Mouse (Mus musculus): ENCODE measurements around the gene Gna11. TPM values are rescaled to one million over a fixed set of nuclear protein-coding genes. Genes with fewer than 3 reads are reported as not detected.

The Gna11 gene
- polyA plus RNA-seq, 1 experiment from 2014 or later = 73.4 TPM

DNA sequence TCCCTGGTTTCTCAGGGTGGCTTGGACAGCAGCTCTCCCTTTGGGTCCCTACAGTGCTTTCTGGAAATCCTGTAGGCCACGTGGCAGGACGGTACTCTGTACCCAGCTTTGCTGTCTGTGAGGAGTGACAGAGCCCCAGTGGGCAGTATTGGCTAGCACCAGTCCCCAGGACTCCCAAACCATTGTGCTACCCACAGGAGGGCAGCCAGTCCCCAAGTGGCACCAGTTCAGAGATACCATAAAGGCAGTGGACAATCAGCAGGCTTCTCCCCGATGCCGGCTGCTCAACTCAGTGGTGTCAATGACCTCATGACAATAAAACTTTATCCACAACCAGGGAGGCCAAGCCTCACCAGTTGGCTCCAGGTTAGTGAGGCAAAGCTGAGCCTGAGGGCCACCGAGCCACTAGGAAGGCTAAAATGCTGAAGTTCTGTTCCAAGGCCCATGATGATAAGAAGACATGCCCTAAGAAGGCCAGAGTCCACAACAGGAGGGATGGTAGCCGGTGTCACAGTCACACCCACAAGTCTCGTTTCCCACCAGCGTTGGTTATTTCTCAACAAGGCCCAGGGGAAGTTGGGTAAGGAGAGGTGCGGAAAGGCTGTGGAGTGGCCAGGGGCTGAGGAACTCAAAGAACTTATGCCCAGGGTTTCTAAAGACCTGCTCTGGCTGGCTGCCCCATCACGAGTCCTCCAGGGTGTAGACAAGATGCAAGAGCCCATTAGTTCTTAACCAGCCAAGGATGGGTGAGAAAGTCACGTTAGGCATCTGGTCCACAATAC, 50.5 kb downstream of the Gna11 start:
- Histone ChIP-seq H3K4me3 (peak overlapping the region; percentile 71), H3K9me3 (no peaks in the 10 kb centered on the region), H3K27me3 (ENCODE audit: poor library complexity, severe bottlenecking) (no peaks in the 10 kb centered on the region), H3K27ac (no peak overlapping the region), H3K36me3 (replicated peaks) (peaks cover 48% of the 10 kb centered on the region), H3K4me1 (peaks cover 47% of the 10 kb centered on the region)
- no peak for DNase-seq (ENCODE audit: extremely low spot score, low spot score)
- 88% methylated on average over 11 of the region's 11 CpGs for WGBS

DNA sequence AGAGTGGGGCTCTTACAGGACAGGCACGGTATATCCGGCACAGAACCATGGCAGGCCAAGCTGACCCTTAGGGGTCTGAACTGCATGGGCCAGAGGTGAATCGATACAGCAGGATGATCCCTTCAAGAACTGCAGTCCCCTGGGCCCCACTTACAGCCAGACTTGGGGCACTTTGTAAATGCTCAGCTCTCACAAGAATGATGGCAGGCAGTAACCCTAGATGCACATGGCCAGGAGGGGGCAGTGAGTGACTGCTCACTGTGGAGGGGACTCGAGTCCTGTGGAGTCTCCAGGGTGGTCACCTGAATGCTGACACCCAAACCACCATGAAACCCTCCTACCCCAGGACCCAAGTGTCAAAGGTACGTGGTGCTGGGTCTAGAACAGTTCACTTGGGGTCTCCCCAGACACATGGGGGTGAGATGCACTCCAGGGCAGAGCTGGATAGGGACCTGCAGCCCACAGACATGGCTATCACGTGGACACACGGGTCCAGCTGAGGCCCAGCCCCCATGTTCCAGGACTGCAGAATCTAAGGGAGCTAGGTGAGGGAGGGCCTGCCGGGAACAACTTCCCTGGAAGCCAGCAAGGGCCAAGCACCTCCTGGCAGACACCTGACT, 51.3 kb downstream of the Gna11 start:
- H3K4me3 ChIP-seq = peak overlapping the region; percentile 18; the same call in 1 of the 2 replicates
- H3K36me3 ChIP-seq (replicated peaks) = peaks cover 55% of the 10 kb centered on the region
- H3K4me1 ChIP-seq = peaks cover 41% of the 10 kb centered on the region
- no peaks in the 10 kb centered on the region for H3K9me3 ChIP-seq
- WGBS = 87% methylated on average over 8 of the region's 8 CpGs
- DNase-seq (ENCODE audit: extremely low spot score, low spot score) = no peak
- no peak overlapping the region for H3K27ac ChIP-seq
- H3K27me3 ChIP-seq (ENCODE audit: poor library complexity, severe bottlenecking) = no peaks in the 10 kb centered on the region

DNA sequence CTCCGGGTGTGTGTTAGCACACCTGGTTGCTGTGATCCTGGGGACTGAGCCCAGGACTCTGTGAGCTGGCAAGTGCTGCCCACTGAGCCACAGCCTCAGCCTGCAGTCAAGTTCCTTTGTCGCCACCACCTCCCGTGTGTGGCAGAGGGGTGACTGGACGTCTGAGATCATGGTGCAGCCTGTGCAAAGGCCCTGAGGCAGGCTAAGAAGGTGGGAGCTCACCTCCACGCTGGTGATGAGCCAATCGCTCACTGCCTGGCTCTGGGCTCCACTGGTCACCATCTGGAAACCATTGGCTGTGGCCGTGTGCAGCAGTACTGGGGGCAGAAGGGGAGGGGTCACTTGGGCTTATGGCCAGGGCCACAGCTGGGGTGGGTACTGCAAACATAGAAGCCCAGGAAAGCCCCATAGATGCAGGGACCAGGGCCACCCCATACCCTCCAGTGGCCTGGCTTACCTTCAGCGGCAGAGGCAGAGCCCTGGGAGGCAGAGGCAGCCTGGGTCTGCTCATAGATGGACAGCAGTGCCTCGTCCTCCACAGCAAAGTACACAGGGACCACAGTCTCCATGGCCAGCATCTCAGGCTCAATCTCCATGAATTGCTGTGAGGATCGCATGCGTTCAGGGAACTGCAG, 52.3 kb downstream of the Gna11 start:
- Histone ChIP-seq H3K27ac (no peak overlapping the region), H3K4me3 (peak overlapping the region; percentile 13; the same call in 1 of the 2 replicates)

DNA sequence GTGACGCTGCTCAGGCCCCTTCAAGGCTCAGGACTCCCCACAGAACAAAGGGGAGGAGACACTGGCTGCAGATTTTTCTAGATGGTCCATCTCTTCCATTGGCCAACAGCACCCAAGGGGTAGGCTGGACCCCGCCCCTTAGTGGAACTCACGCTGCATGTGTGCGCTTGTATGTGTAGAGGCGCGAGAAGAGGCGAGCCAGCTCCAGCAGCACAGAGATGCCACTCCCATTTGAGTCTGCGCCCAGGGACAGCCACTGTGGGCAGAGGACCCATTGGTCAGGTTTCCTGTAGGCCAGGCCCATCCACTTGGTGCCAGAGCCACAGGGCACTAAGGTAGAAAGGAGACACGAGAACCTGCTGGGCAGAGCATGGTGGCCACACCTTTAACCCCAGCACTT, 54.0 kb downstream of the Gna11 start:
- no peak for DNase-seq (ENCODE audit: extremely low spot score, low spot score)
- Histone ChIP-seq H3K4me3 (no peak overlapping the region), H3K36me3 (replicated peaks) (peaks cover 82% of the 10 kb centered on the region), H3K27ac (no peak overlapping the region), H3K27me3 (ENCODE audit: poor library complexity, severe bottlenecking) (no peaks in the 10 kb centered on the region), H3K4me1 (peaks cover 27% of the 10 kb centered on the region), H3K9me3 (no peaks in the 10 kb centered on the region)
- 93% methylated on average over 9 of the region's 9 CpGs for WGBS

More for the DNA sequence above, 52.3 kb downstream of the Gna11 start:
- WGBS = 86% methylated on average over 11 of the region's 11 CpGs
- no peak for DNase-seq (ENCODE audit: extremely low spot score, low spot score)
- H3K9me3 ChIP-seq = no peaks in the 10 kb centered on the region
- H3K36me3 ChIP-seq (replicated peaks) = peaks cover 65% of the 10 kb centered on the region
- peaks cover 36% of the 10 kb centered on the region for H3K4me1 ChIP-seq
- no peaks in the 10 kb centered on the region for H3K27me3 ChIP-seq (ENCODE audit: poor library complexity, severe bottlenecking)

DNA sequence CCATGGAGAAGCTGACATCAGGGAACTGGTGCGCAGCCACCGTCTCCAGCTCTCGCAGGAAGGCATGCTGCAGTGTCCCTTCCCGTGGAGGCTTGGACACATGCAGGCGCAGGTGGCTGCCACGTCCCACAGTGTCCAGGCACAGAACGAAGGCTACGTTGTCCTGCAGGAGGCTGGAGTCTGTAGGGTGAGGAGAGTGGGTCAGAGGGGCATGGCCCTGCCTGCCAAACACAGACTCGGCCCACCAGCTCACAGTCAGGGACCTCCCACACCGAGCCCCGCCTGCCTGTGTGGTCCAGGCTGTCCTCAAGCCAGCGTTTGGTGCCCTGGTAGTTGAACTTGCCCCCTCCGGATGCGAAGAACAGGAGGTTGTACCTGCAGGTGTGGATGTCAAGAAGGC, 55.0 kb downstream of the Gna11 start:
- H3K36me3 ChIP-seq (replicated peaks) = peaks cover 82% of the 10 kb centered on the region
- no peaks in the 10 kb centered on the region for H3K9me3 ChIP-seq
- no peak for DNase-seq (ENCODE audit: extremely low spot score, low spot score)
- WGBS = 87% methylated on average over 14 of the region's 14 CpGs
- H3K27ac ChIP-seq = no peak overlapping the region
- no peaks in the 10 kb centered on the region for H3K27me3 ChIP-seq (ENCODE audit: poor library complexity, severe bottlenecking)
- no peak overlapping the region; the same call in 1 of the 2 replicates for H3K4me3 ChIP-seq
- H3K4me1 ChIP-seq = peaks cover 19% of the 10 kb centered on the region

DNA sequence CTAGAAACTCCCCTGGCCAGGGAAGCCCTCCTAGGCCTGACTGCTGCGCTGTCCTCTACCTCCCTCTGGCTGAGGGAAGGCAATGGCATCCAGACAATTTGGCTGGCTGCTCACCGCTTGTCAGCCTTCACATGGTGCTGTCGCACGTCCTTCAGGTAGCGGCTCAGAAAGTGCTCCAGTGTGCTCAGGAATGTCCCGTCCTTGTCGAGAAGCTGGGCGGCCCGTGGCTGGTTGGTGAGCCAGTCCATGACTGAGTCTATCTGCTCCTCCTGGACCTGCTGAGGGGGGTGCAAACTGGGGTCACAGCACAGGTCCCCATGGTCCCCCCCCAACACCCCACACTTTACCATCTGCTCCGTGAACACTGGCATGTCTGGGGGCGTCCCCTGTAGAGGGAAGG, 56.9 kb downstream of the Gna11 start:
- 81% methylated on average over 11 of the region's 11 CpGs for WGBS
- peaks cover 11% of the 10 kb centered on the region; the same call in 1 of the 2 replicates for H3K4me1 ChIP-seq
- H3K27me3 ChIP-seq (ENCODE audit: poor library complexity, severe bottlenecking) = no peaks in the 10 kb centered on the region
- no peak overlapping the region for H3K4me3 ChIP-seq
- no peak for DNase-seq (ENCODE audit: extremely low spot score, low spot score)
- no peak overlapping the region for H3K27ac ChIP-seq
- H3K9me3 ChIP-seq = no peaks in the 10 kb centered on the region
- peaks cover 71% of the 10 kb centered on the region for H3K36me3 ChIP-seq (replicated peaks)

DNA sequence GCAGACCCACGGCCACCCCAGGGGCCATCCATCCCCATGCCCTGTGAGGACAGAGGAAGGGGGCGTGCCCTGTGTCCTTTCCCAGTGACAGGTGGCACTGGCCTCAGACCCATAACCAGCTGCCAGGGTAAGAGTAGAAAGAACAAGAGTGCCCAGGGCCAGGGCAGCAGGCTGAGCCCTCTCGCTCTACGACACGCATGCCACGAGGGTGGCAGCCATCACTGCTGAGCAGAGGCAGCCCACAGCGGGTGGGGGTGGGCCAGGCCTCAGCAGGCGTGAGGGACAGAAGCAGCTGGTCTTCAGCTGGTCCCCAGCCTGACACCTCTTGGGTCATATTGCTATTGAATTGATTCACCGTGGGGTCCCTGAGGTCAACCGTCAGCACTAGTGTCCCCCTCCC, 58.5 kb downstream of the Gna11 start:
- peaks cover 15% of the 10 kb centered on the region for H3K27me3 ChIP-seq (ENCODE audit: poor library complexity, severe bottlenecking)
- H3K36me3 ChIP-seq (replicated peaks) = peaks cover 55% of the 10 kb centered on the region
- WGBS = 92% methylated on average over 10 of the region's 10 CpGs

DNA sequence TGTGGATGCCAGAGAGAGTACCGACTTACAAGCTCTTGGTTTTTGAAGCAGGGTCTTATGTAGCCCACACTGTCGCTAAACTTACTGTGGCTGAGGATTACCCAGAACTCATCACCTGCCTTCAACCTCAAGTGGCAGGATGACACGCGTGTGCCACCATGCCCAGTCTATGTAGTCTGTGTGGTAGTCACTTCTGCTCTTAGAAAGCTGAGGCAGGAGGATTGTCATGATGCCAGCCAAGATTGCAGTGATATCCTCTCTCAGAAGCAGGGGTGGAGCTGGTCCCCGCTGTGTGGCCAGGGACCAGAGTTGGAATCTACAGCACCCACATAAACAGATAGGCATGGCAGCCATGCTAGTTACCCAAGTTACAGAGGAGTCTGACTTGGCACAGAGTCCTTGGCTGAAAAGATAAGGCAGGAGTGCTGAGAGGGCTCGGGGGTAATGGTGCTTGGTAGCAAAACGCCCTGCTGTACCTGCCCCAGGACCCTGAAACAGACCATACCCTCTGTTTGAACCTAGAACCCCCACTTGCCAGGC, 59.4 kb downstream of the Gna11 start:
- Histone ChIP-seq H3K36me3 (replicated peaks) (peaks cover 46% of the 10 kb centered on the region), H3K27me3 (ENCODE audit: poor library complexity, severe bottlenecking) (peaks cover 24% of the 10 kb centered on the region), H3K4me1 (peaks cover 28% of the 10 kb centered on the region), H3K27ac (no peak overlapping the region), H3K4me3 (no peak overlapping the region), H3K9me3 (no peaks in the 10 kb centered on the region)
- 71% methylated on average over 7 of the region's 7 CpGs for WGBS
- no peak for DNase-seq (ENCODE audit: extremely low spot score, low spot score)

More for the DNA sequence above, 58.5 kb downstream of the Gna11 start:
- DNase-seq (ENCODE audit: extremely low spot score, low spot score) = no peak
- no peaks in the 10 kb centered on the region for H3K9me3 ChIP-seq
- H3K27ac ChIP-seq = no peak overlapping the region
- peaks cover 25% of the 10 kb centered on the region for H3K4me1 ChIP-seq
- H3K4me3 ChIP-seq = no peak overlapping the region

DNA sequence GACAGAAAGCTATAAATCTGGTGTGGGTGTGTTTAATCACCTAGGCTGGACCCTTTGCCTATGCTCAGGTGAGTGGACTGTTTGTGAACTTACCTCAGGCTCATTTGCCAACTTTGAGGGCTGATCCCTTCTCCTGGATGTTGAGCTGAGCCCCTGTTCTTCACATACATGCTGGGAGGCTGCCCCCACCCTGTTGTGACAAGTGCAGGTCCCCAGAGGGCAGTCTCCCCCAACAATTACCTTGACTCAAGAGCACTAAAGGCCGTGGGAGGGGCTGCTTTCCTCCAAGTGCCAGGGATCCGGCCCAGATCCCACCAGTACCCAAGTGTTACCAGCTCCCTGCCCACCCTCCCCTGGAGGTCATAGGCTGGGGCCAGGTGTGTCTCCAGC, 59.9 kb downstream of the Gna11 start:
- 36% methylated on average over 2 of the region's 2 CpGs for WGBS
- H3K36me3 ChIP-seq (replicated peaks) = peaks cover 41% of the 10 kb centered on the region
- DNase-seq (ENCODE audit: extremely low spot score, low spot score) = no peak
- no peak overlapping the region for H3K4me3 ChIP-seq
- peaks cover 29% of the 10 kb centered on the region for H3K27me3 ChIP-seq (ENCODE audit: poor library complexity, severe bottlenecking)
- peaks cover 32% of the 10 kb centered on the region for H3K4me1 ChIP-seq
- no peak overlapping the region for H3K27ac ChIP-seq
- no peaks in the 10 kb centered on the region for H3K9me3 ChIP-seq

DNA sequence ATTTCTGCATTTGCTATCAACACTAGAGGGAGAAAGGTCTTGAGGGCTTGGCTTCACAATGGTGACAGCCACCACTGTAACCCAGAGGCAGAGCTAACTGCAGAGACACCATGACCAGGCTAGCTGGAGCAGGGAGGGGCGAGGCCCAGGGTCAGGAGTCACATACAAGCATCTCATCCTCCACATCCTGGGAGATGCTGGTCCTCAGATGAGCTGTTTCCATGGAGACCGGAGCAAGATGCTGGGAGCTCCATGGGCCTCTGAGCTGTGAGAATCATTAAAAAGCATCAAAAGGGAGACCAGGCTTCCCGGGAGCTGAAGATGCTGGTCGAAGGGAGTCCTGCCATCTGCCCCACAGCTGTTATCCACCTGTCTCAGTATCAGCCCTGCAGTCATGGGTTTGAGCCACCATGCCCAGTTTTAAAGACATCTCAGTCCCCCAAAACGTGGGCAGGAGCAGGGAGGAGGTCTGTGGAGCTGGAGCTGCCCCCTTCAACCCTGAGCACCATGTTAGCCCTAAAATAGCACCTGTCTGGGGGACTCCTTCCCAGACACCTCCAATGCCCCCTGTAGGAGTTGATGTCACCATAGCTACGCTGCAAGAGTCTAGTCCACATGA, 60.4 kb downstream of the Gna11 start:
- 76% methylated on average over 6 of the region's 6 CpGs for WGBS
- H3K27me3 ChIP-seq (ENCODE audit: poor library complexity, severe bottlenecking) = peaks cover 32% of the 10 kb centered on the region
- H3K9me3 ChIP-seq = no peaks in the 10 kb centered on the region
- H3K36me3 ChIP-seq (replicated peaks) = peaks cover 36% of the 10 kb centered on the region
- H3K4me1 ChIP-seq = peaks cover 32% of the 10 kb centered on the region
- H3K27ac ChIP-seq = 0 out of 2 replicates have a peak overlapping the region, but pooled peaks have one; percentile 32
- H3K4me3 ChIP-seq = no peak overlapping the region
- DNase-seq (ENCODE audit: extremely low spot score, low spot score) = no peak

DNA sequence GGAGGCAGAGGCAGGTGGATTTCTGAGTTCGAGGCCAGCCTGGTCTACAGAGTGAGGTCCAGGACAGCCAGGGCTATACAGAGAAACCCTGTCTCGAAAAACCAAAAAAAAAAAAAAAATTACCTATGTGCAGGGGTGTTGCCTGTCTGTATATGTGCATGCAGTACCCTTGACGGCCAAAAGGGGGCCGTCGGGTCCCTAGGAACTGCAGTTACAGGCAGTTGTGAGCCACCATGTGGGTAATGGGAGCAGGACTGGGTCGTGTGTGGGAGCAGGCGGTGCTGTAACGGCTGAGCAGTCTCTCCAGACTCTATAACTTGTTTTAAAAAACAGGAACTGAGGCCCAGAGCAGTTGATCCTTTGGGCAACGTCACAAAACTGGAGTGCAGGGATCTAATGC, 61.0 kb downstream of the Gna11 start:
- peak; percentile 56 for DNase-seq (ENCODE audit: extremely low spot score, low spot score)
- H3K36me3 ChIP-seq (replicated peaks) = peaks cover 30% of the 10 kb centered on the region
- peaks cover 34% of the 10 kb centered on the region for H3K27me3 ChIP-seq (ENCODE audit: poor library complexity, severe bottlenecking)
- WGBS = 21% methylated on average over 9 of the region's 9 CpGs
- H3K27ac ChIP-seq = no peak overlapping the region
- H3K4me3 ChIP-seq = no peak overlapping the region
- no peaks in the 10 kb centered on the region for H3K9me3 ChIP-seq
- H3K4me1 ChIP-seq = peaks cover 32% of the 10 kb centered on the region

DNA sequence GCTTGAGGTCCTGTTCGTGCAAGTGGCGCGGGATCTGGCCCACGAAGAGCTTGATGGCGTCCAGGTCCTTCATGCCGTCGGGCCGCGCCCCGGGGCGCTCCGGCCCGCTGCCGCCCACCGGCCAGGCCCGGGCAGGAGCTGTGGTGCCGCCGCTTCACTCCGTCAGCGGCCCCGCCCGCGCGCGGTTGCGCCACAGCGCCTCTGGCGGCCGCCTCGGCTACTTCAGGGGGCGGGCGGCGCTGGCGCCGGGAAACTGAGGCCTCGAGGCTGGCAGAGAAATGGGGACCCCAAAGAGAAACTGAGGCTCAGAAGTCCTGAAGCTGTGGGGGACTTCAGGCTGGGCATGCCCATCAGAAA, 62.5 kb downstream of the Gna11 start, which contains the start of gene Celf5:
Gene Celf5, minus strand, starts transcription at position 177 of the 357 bp plus-strand sequence.
- H3K4me1 ChIP-seq = peaks cover 35% of the 10 kb centered on the region
- DNase-seq (ENCODE audit: extremely low spot score, low spot score) = peak; percentile 63
- H3K27me3 ChIP-seq (ENCODE audit: poor library complexity, severe bottlenecking) = peaks cover 49% of the 10 kb centered on the region
- H3K36me3 ChIP-seq (replicated peaks) = peaks cover 15% of the 10 kb centered on the region
- H3K27ac ChIP-seq = peak within 1 kb of the TSS; percentile 68
- WGBS = under 1% methylated on average over 36 of the region's 36 CpGs
- H3K9me3 ChIP-seq = no peaks in the 10 kb centered on the region
- H3K4me3 ChIP-seq = peak within 1 kb of the TSS; percentile 58

Measured in forebrain, embryonic 10.5 days (tissue).